Comparison of ENCODE assay signal across 15 mouse cellular contexts in genomic region chr6:91182075-91182490, GRCm38 (mm10). TPM values are rescaled to one million over a fixed set of nuclear protein-coding genes. Genes with fewer than 3 reads are reported as not detected.
A peak's percentile ranks its signal among the peaks of the same experiment; 100 is the strongest.
DNase-seq lines count a peak whose midpoint lies in the region; ATAC-seq and TF ChIP-seq lines count a peak whose summit lies in the region.
"Had no signal": no experiment of that assay in that cellular context is flagged by ENCODE, and none has a peak within 500 bp of the region (broad histone marks: within the 10 kb centered on the region; RNA-seq: fewer than 3 reads in every experiment).

No protein-coding gene starts in this region.

- WGBS in embryonic facial prominence, embryonic 13.5 days, result 79% methylated on average over 4 of the region's 4 CpGs
- WGBS in limb, embryonic 13.5 days, result 46% methylated on average over 4 of the region's 4 CpGs
- WGBS in intestine, postnatal 0 days, result 48% methylated on average over 4 of the region's 4 CpGs
- 64% methylated on average over 4 of the region's 4 CpGs for WGBS in liver, embryonic 11.5 days

- no peaks in the 10 kb centered on the region for H3K36me3 ChIP-seq in embryonic facial prominence, embryonic 13.5 days
- H3K36me3 ChIP-seq in limb, embryonic 13.5 days, result no peaks in the 10 kb centered on the region
- no peaks in the 10 kb centered on the region for H3K36me3 ChIP-seq in intestine, postnatal 0 days (ENCODE audit: control insufficient read depth, insufficient read depth)
- H3K36me3 ChIP-seq in liver, embryonic 11.5 days (ENCODE audit: control insufficient read depth, insufficient read depth, low read length), result no peaks in the 10 kb centered on the region
- H3K36me3 ChIP-seq: forebrain, embryonic 15.5 days; heart, embryonic 13.5 days; hindbrain, embryonic 12.5 days had no signal

- TF ChIP-seq CTCF in intestine, postnatal 0 days (IDR thresholded peaks at IDR 0.05; ENCODE audit: low read depth), result no peak

- H3K27ac ChIP-seq in embryonic facial prominence, embryonic 13.5 days, result peak overlapping the region; percentile 96
- peak overlapping the region; percentile 85 for H3K27ac ChIP-seq in limb, embryonic 13.5 days
- H3K27ac ChIP-seq in intestine, postnatal 0 days (ENCODE audit: low read depth, low read length), result no peak overlapping the region
- H3K27ac ChIP-seq in liver, embryonic 11.5 days (ENCODE audit: low read depth, low read length), result no peak overlapping the region
- H3K27ac ChIP-seq: forebrain, embryonic 15.5 days had no signal

- no peak overlapping the region for H3K4me3 ChIP-seq in embryonic facial prominence, embryonic 13.5 days
- no peak overlapping the region for H3K4me3 ChIP-seq in limb, embryonic 13.5 days
- no peak overlapping the region for H3K4me3 ChIP-seq in intestine, postnatal 0 days (ENCODE audit: low read depth, low read length)
- no peak overlapping the region for H3K4me3 ChIP-seq in liver, embryonic 11.5 days (ENCODE audit: low read depth, low read length)
- H3K4me3 ChIP-seq: forebrain, embryonic 15.5 days; heart, embryonic 13.5 days; hindbrain, embryonic 12.5 days had no signal

- no peak for ATAC-seq in embryonic facial prominence, embryonic 13.5 days (ENCODE audit: insufficient number of reproducible peaks, insufficient read depth, low FRiP score, low TSS enrichment, low read depth)
- ATAC-seq in limb, embryonic 13.5 days (ENCODE audit: low FRiP score, low read depth), result peak; percentile 51; the same call in 1 of the 2 replicates
- ATAC-seq in granulocyte monocyte progenitor cell, adult 5-6 weeks (replicated peaks; ENCODE audit: poor library complexity, severe bottlenecking), result no peak
- no peak for ATAC-seq in intestine, postnatal 0 days
- ATAC-seq in liver, embryonic 11.5 days (replicated peaks; ENCODE audit: low FRiP score), result no peak
- ATAC-seq: activated CD4-positive, CD25-positive, alpha-beta regulatory T cell, adult 4 months; forebrain, embryonic 15.5 days; hindbrain, embryonic 16.5 days; inflammation-experienced regulatory T-cells, adult 6 months; Patski had no signal

- no peak overlapping the region for H3K9ac ChIP-seq in embryonic facial prominence, embryonic 13.5 days
- no peak overlapping the region for H3K9ac ChIP-seq in limb, embryonic 13.5 days
- no peak overlapping the region for H3K9ac ChIP-seq in intestine, postnatal 0 days (ENCODE audit: low read depth, low read length)
- H3K9ac ChIP-seq in liver, embryonic 11.5 days (ENCODE audit: low read depth, low read length), result no peak overlapping the region
- H3K9ac ChIP-seq: forebrain, embryonic 15.5 days; heart, embryonic 13.5 days; hindbrain, embryonic 12.5 days had no signal

- peaks cover 34% of the 10 kb centered on the region for H3K4me1 ChIP-seq in embryonic facial prominence, embryonic 13.5 days
- H3K4me1 ChIP-seq in limb, embryonic 13.5 days, result peaks cover 51% of the 10 kb centered on the region
- H3K4me1 ChIP-seq in intestine, postnatal 0 days (replicated peaks; ENCODE audit: control insufficient read depth, insufficient read depth, low read length), result no peaks in the 10 kb centered on the region
- H3K4me1 ChIP-seq in liver, embryonic 11.5 days (replicated peaks; ENCODE audit: control insufficient read depth, insufficient read depth, low read length), result peaks cover 2% of the 10 kb centered on the region; the same call in 1 of the 2 replicates

- no peak overlapping the region for H3K4me2 ChIP-seq in embryonic facial prominence, embryonic 13.5 days
- H3K4me2 ChIP-seq in limb, embryonic 13.5 days (replicated peaks), result no peak overlapping the region
- H3K4me2 ChIP-seq in intestine, postnatal 0 days (replicated peaks; ENCODE audit: low read depth), result no peak overlapping the region
- H3K4me2 ChIP-seq in liver, embryonic 11.5 days, result no peak overlapping the region
- H3K4me2 ChIP-seq: forebrain, embryonic 15.5 days; heart, embryonic 13.5 days; hindbrain, embryonic 12.5 days had no signal

- peak; percentile 97 for DNase-seq in heart, adult 11 months
- no peak for DNase-seq in heart, adult 8-10 months (ENCODE audit: low spot score)
- no peak for DNase-seq in liver, embryonic 11.5 days (ENCODE audit: low spot score)
- DNase-seq: cerebellum, adult 9-10 months had no signal

- no peaks in the 10 kb centered on the region for H3K27me3 ChIP-seq in embryonic facial prominence, embryonic 13.5 days
- H3K27me3 ChIP-seq in limb, embryonic 13.5 days, result 0 out of 2 replicates have a peak, but pooled peaks cover 3% of the 10 kb centered on the region
- H3K27me3 ChIP-seq in intestine, postnatal 0 days (replicated peaks; ENCODE audit: control insufficient read depth, insufficient read depth, low read length), result no peaks in the 10 kb centered on the region
- H3K27me3 ChIP-seq in liver, embryonic 11.5 days (replicated peaks; ENCODE audit: control insufficient read depth, insufficient read depth, low read length), result no peaks in the 10 kb centered on the region; the same call in 1 of the 2 replicates
- H3K27me3 ChIP-seq: forebrain, embryonic 15.5 days; hindbrain, embryonic 12.5 days; Patski had no signal

- no peaks in the 10 kb centered on the region for H3K9me3 ChIP-seq in embryonic facial prominence, embryonic 13.5 days
- H3K9me3 ChIP-seq in limb, embryonic 13.5 days, result no peaks in the 10 kb centered on the region
- no peaks in the 10 kb centered on the region for H3K9me3 ChIP-seq in intestine, postnatal 0 days (ENCODE audit: control insufficient read depth)
- no peaks in the 10 kb centered on the region for H3K9me3 ChIP-seq in liver, embryonic 11.5 days (ENCODE audit: control insufficient read depth, low read length)
- H3K9me3 ChIP-seq: forebrain, embryonic 15.5 days; heart, embryonic 13.5 days; hindbrain, embryonic 12.5 days had no signal

RNA-seq across cellular contexts. Expression of gene Hdac11, which starts 25.6 kb away (rescaled TPM):
- 10 to 100 TPM; 20.1 to 24.7 (median 23.3) TPM for total RNA-seq in heart, adult 8-10 months (2022)
- 12.8 and 15.6 TPM in 2 replicates for polyA plus RNA-seq in embryonic facial prominence, embryonic 13.5 days (2015; fragmentation: Nextera tagmentation; extraction: Ambion mirVana)
- 16.1 and 18.6 TPM in 2 replicates for polyA plus RNA-seq in limb, embryonic 13.5 days (2015; fragmentation: Nextera tagmentation; extraction: Ambion mirVana)
- total RNA-seq in granulocyte monocyte progenitor cell, adult 5-6 weeks (2014; fragmentation: Nextera tagmentation), result 0.32 and 2.5 TPM in 2 replicates
- total RNA-seq in granulocyte monocyte progenitor cell, adult 5-6 weeks (2017), result 0.43 and 1.5 TPM in 2 replicates
- polyA plus RNA-seq in intestine, postnatal 0 days (2015; fragmentation: Nextera tagmentation; extraction: Ambion mirVana), result 4.2 and 4.8 TPM in 2 replicates
- 7.1 and 7.2 TPM in 2 replicates for polyA plus RNA-seq in liver, embryonic 11.5 days (2014; fragmentation: Nextera tagmentation; extraction: Ambion mirVana)

RNA-seq across cellular contexts. Expression of gene Fbln2, which starts 30.2 kb away (rescaled TPM):
- total RNA-seq in heart, adult 8-10 months (2022), result 10 to 100 TPM; 42.1 to 59.3 (median 49.9) TPM
- polyA plus RNA-seq in embryonic facial prominence, embryonic 13.5 days (2015; fragmentation: Nextera tagmentation; extraction: Ambion mirVana), result 298 and 344 TPM in 2 replicates
- 192 and 196 TPM in 2 replicates for polyA plus RNA-seq in limb, embryonic 13.5 days (2015; fragmentation: Nextera tagmentation; extraction: Ambion mirVana)
- total RNA-seq in granulocyte monocyte progenitor cell, adult 5-6 weeks (2014; fragmentation: Nextera tagmentation), result not detected in 2 replicates
- not detected in 2 replicates for total RNA-seq in granulocyte monocyte progenitor cell, adult 5-6 weeks (2017)
- polyA plus RNA-seq in intestine, postnatal 0 days (2015; fragmentation: Nextera tagmentation; extraction: Ambion mirVana), result 19.5 and 24.1 TPM in 2 replicates
- 33.3 and 36.3 TPM in 2 replicates for polyA plus RNA-seq in liver, embryonic 11.5 days (2014; fragmentation: Nextera tagmentation; extraction: Ambion mirVana)

Comparison
In these comparisons a context has a peak if more than half of its experiments do, and no peak if none do; other contexts are left out.
1. H3K27ac ChIP-seq: peak in embryonic facial prominence, embryonic 13.5 days (single experiment) and limb, embryonic 13.5 days (single experiment); none in intestine, postnatal 0 days (single experiment) and liver, embryonic 11.5 days (single experiment).